Mouse (Mus musculus) heart, embryonic 12.5 days (tissue): ENCODE measurements around the gene Rnf144b. TPM values are rescaled to one million over a fixed set of nuclear protein-coding genes. Genes with fewer than 3 reads are reported as not detected.

Experiments
- ATAC-seq: fragments of 200-750 bp; cut with Nextera tagmentation; 2 replicates; pipeline ENCODE4 v1.8.0; 2017; ENCODE audit warnings: moderate TSS enrichment, moderate library complexity; ENCODE audit not compliant: insufficient number of reproducible peaks, low FRiP score
- H3K27ac ChIP-seq: fragments of 300-500 bp; sonication (generic); 2 replicates; pipeline ENCODE4 v1.5.1; 2016; ENCODE audit warnings: mild to moderate bottlenecking, moderate library complexity; ENCODE audit not compliant: poor library complexity, severe bottlenecking
- H3K27me3 ChIP-seq: fragments of 300-500 bp; sonication (generic); replicated peaks from 2 replicates; pipeline ENCODE4 v1.6.1; 2016; ENCODE audit warnings: mild to moderate bottlenecking, moderate library complexity
- H3K36me3 ChIP-seq: fragments of 300-500 bp; sonication (generic); 2 replicates; pipeline ENCODE4 v1.6.1; 2016; ENCODE audit warnings: mild to moderate bottlenecking, moderate library complexity
- H3K4me1 ChIP-seq: fragments of 300-500 bp; sonication (generic); replicated peaks from 2 replicates; pipeline ENCODE4 v1.6.1; 2016; ENCODE audit warnings: mild to moderate bottlenecking
- H3K4me2 ChIP-seq: fragments of 300-500 bp; sonication (generic); 2 replicates; pipeline ENCODE4 v1.6.1; 2016; ENCODE audit warnings: mild to moderate bottlenecking, moderate library complexity
- H3K4me3 ChIP-seq: fragments of 300-500 bp; sonication (generic); 2 replicates; pipeline ENCODE4 v1.5.1; 2016; ENCODE audit warnings: mild to moderate bottlenecking
- H3K9ac ChIP-seq: fragments of 300-500 bp; sonication (generic); 2 replicates; pipeline ENCODE4 v1.6.1; 2016; ENCODE audit warnings: mild to moderate bottlenecking, moderate library complexity
- H3K9me3 ChIP-seq: fragments of 300-500 bp; sonication (generic); replicated peaks from 2 replicates; pipeline ENCODE4 v1.6.1; 2016; ENCODE audit warnings: mild to moderate bottlenecking, moderate library complexity
- WGBS: fragments of 180-500 bp; shearing (Covaris S2); methylation state at CpG from one replicate; pipeline ENCODE4 v1.1.7; 2016; 5-methylcytosine and 5-hydroxymethylcytosine counted together
- polyA plus RNA-seq: library from polyadenylated mRNA; unstranded; fragments of >200 nt; fragmentation: Nextera tagmentation; extraction: Ambion mirVana; gene quantifications from 2 replicates; pipeline ENCODE4 v1.2.1, GENCODE M21; 2016

Gene Rnf144b
- polyA plus RNA-seq, 1 experiment from 2014 or later, result 1.9 TPM

- Histone ChIP-seq H3K27ac (no peak overlapping the region), H3K4me1 (peaks cover 30% of the 10 kb centered on the region), H3K36me3 (peaks cover 7% of the 10 kb centered on the region), H3K9me3 (no peaks in the 10 kb centered on the region), H3K4me3 (no peak overlapping the region), H3K27me3 (no peaks in the 10 kb centered on the region), H3K9ac (no peak overlapping the region), H3K4me2 (no peak overlapping the region)
- ATAC-seq, result no peak
- WGBS, result 85% methylated on average over 6 of the region's 6 CpGs
These were observed 121.1 kb downstream of the Rnf144b start for GRCm38 (mm10) chr13:47243569-47243968.

- no peak overlapping the region for H3K9ac ChIP-seq
- peak overlapping the region; percentile 55 for H3K27ac ChIP-seq
- 24% methylated on average over 11 of the region's 11 CpGs for WGBS
- no peaks in the 10 kb centered on the region for H3K9me3 ChIP-seq
- peak; percentile 51 for ATAC-seq
- H3K4me2 ChIP-seq, result peak overlapping the region; percentile 20
- H3K27me3 ChIP-seq, result no peaks in the 10 kb centered on the region
- no peak overlapping the region for H3K4me3 ChIP-seq
- peaks cover 7% of the 10 kb centered on the region; the same call in 1 of the 2 replicates for H3K36me3 ChIP-seq
- peaks cover 36% of the 10 kb centered on the region for H3K4me1 ChIP-seq
These were observed 122.3 kb downstream of the Rnf144b start for GRCm38 (mm10) chr13:47244771-47245170.

GRCm38 (mm10) chr13:47246459-47246858 is 124.0 kb downstream of the Rnf144b start:
- no peak overlapping the region for H3K27ac ChIP-seq
- ATAC-seq, result no peak
- H3K4me1 ChIP-seq, result peaks cover 48% of the 10 kb centered on the region
- WGBS, result 41% methylated on average over 10 of the region's 10 CpGs
- H3K9ac ChIP-seq, result no peak overlapping the region
- H3K9me3 ChIP-seq, result no peaks in the 10 kb centered on the region
- H3K4me3 ChIP-seq, result no peak overlapping the region
- H3K27me3 ChIP-seq, result no peaks in the 10 kb centered on the region
- peaks cover 7% of the 10 kb centered on the region; the same call in 1 of the 2 replicates for H3K36me3 ChIP-seq
- peak overlapping the region; percentile 25; the same call in 1 of the 2 replicates for H3K4me2 ChIP-seq

GRCm38 (mm10) chr13:47247156-47247800 is 124.8 kb downstream of the Rnf144b start:
- no peak overlapping the region for H3K27ac ChIP-seq
- H3K9me3 ChIP-seq, result no peaks in the 10 kb centered on the region
- no peak overlapping the region for H3K4me3 ChIP-seq
- no peak for ATAC-seq
- no peak overlapping the region for H3K4me2 ChIP-seq
- H3K9ac ChIP-seq, result no peak overlapping the region
- 60% methylated on average over 13 of the region's 13 CpGs for WGBS
- H3K4me1 ChIP-seq, result peaks cover 51% of the 10 kb centered on the region
- no peaks in the 10 kb centered on the region for H3K27me3 ChIP-seq
- peaks cover 7% of the 10 kb centered on the region; the same call in 1 of the 2 replicates for H3K36me3 ChIP-seq

GRCm38 (mm10) chr13:47248289-47249010 is 126.0 kb downstream of the Rnf144b start:
- Histone ChIP-seq H3K4me2 (no peak overlapping the region), H3K27me3 (no peaks in the 10 kb centered on the region), H3K36me3 (peaks cover 6% of the 10 kb centered on the region; the same call in 1 of the 2 replicates), H3K27ac (no peak overlapping the region), H3K9me3 (no peaks in the 10 kb centered on the region), H3K4me3 (no peak overlapping the region), H3K4me1 (peaks cover 51% of the 10 kb centered on the region), H3K9ac (no peak overlapping the region)
- 77% methylated on average over 8 of the region's 8 CpGs for WGBS
- ATAC-seq, result no peak

- Histone ChIP-seq H3K9ac (no peak overlapping the region), H3K4me1 (peaks cover 36% of the 10 kb centered on the region), H3K4me3 (no peak overlapping the region), H3K4me2 (no peak overlapping the region), H3K27ac (no peak overlapping the region), H3K27me3 (no peaks in the 10 kb centered on the region), H3K9me3 (no peaks in the 10 kb centered on the region), H3K36me3 (no peaks in the 10 kb centered on the region)
- ATAC-seq, result no peak
- WGBS, result 76% methylated on average over 1 of the region's 1 CpGs
These were observed 128.2 kb downstream of the Rnf144b start for GRCm38 (mm10) chr13:47250615-47251014.

- peaks cover 31% of the 10 kb centered on the region for H3K4me1 ChIP-seq
These were observed 128.8 kb downstream of the Rnf144b start for GRCm38 (mm10) chr13:47251114-47251764.

GRCm38 (mm10) chr13:47253711-47254110 is 131.3 kb downstream of the Rnf144b start:
- Histone ChIP-seq H3K4me3 (no peak overlapping the region), H3K4me2 (no peak overlapping the region), H3K27me3 (no peaks in the 10 kb centered on the region), H3K36me3 (no peaks in the 10 kb centered on the region), H3K4me1 (peaks cover 32% of the 10 kb centered on the region), H3K27ac (no peak overlapping the region), H3K9me3 (no peaks in the 10 kb centered on the region), H3K9ac (no peak overlapping the region)
- no peak for ATAC-seq
- WGBS, result 79% methylated on average over 5 of the region's 5 CpGs

More at GRCm38 (mm10) chr13:47251114-47251764, 128.8 kb downstream of the Rnf144b start:
- no peak overlapping the region for H3K4me3 ChIP-seq
- H3K27ac ChIP-seq, result no peak overlapping the region
- H3K9me3 ChIP-seq, result no peaks in the 10 kb centered on the region
- H3K27me3 ChIP-seq, result no peaks in the 10 kb centered on the region
- H3K9ac ChIP-seq, result no peak overlapping the region
- no peaks in the 10 kb centered on the region for H3K36me3 ChIP-seq
- ATAC-seq, result peak; percentile 69
- 61% methylated on average over 2 of the region's 2 CpGs for WGBS
- no peak overlapping the region for H3K4me2 ChIP-seq

- no peaks in the 10 kb centered on the region for H3K27me3 ChIP-seq
- H3K9me3 ChIP-seq, result no peaks in the 10 kb centered on the region
- 41% methylated on average over 4 of the region's 4 CpGs for WGBS
- H3K27ac ChIP-seq, result no peak overlapping the region
- H3K36me3 ChIP-seq, result no peaks in the 10 kb centered on the region
- no peak overlapping the region for H3K4me2 ChIP-seq
- peaks cover 17% of the 10 kb centered on the region; the same call in 1 of the 2 replicates for H3K4me1 ChIP-seq
- no peak for ATAC-seq
- H3K4me3 ChIP-seq, result no peak overlapping the region
- H3K9ac ChIP-seq, result no peak overlapping the region
These were observed 136.8 kb downstream of the Rnf144b start for GRCm38 (mm10) chr13:47259297-47259696.

- Histone ChIP-seq H3K9ac (no peak overlapping the region), H3K4me1 (peaks cover 17% of the 10 kb centered on the region; the same call in 1 of the 2 replicates), H3K27ac (no peak overlapping the region), H3K36me3 (no peaks in the 10 kb centered on the region), H3K4me2 (no peak overlapping the region), H3K9me3 (no peaks in the 10 kb centered on the region), H3K27me3 (no peaks in the 10 kb centered on the region), H3K4me3 (no peak overlapping the region)
- WGBS, result 67% methylated on average over 2 of the region's 2 CpGs
- ATAC-seq, result no peak
These were observed 139.5 kb downstream of the Rnf144b start for GRCm38 (mm10) chr13:47261961-47262360.

- Histone ChIP-seq H3K9me3 (0 out of 2 replicates have a peak, but pooled peaks cover 3% of the 10 kb centered on the region), H3K9ac (no peak overlapping the region), H3K4me1 (no peaks in the 10 kb centered on the region), H3K27me3 (no peaks in the 10 kb centered on the region), H3K27ac (no peak overlapping the region), H3K4me3 (no peak overlapping the region), H3K36me3 (no peaks in the 10 kb centered on the region), H3K4me2 (no peak overlapping the region)
- no peak for ATAC-seq
- 69% methylated on average over 8 of the region's 8 CpGs for WGBS
These were observed 141.9 kb downstream of the Rnf144b start for GRCm38 (mm10) chr13:47264382-47264781.
